Mouse (Mus musculus): ENCODE data around the gene Bmp7.

The Bmp7 gene

DNA sequence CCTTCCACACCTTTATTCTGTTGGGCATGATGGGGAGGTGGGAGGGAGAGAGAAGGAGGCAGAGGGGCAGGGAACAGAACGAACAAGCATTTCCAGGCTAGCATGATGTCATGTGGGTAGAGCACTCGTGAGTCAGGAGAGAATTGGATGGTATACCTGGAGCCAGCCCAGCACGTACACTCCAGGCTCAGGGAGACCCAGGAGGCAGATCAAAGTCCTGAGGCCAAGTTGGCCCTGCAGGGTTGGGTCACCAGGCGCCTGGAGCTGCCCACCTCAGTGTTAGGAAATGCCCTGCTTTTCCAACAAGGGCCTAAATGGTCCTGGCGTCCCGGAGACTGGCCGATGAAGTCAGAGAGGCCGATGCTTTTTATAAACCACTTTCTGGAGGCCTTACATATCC is 36.6 kb downstream of the Bmp7 start:
- no peak for TF ChIP-seq GATA4 (IDR thresholded peaks at IDR 0.05; ENCODE audit: insufficient replicate concordance, low read length)

DNA sequence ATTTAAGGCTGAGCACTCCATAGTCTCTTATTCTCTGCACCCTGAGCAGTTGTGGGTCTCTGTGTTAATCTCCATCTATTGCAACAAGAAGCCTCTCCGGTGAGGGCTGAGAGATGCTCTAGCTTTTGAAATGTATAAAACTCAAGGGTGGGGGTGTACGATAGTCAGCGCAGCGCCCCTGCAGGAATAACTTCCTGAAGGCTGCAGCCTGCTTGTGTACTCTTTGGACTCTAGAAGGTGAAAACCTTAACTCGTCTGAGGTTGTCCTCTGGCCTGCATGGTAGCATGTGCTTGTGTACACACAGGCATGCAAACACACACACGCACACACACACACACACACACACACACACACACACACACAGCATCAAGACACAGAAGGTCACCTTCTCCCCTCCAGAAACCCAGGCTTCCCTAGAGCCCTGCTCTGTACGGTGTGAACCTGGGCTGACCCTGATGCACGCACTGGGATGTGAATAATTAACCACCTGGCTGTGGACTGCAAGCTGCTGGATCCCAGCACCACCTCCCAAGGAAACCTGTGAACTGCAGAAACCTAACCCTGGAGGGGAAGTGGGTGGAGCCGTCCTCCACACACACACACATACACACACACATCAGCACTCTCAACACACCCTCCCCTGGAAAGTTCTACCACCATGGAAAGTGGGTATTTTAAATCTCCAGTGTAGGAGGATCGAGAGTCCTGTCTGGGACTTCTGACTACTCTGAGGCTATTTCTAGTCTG is 39.0 kb downstream of the Bmp7 start:
- TF ChIP-seq GATA4 (IDR thresholded peaks at IDR 0.05; ENCODE audit: insufficient replicate concordance, low read length): no peak

DNA sequence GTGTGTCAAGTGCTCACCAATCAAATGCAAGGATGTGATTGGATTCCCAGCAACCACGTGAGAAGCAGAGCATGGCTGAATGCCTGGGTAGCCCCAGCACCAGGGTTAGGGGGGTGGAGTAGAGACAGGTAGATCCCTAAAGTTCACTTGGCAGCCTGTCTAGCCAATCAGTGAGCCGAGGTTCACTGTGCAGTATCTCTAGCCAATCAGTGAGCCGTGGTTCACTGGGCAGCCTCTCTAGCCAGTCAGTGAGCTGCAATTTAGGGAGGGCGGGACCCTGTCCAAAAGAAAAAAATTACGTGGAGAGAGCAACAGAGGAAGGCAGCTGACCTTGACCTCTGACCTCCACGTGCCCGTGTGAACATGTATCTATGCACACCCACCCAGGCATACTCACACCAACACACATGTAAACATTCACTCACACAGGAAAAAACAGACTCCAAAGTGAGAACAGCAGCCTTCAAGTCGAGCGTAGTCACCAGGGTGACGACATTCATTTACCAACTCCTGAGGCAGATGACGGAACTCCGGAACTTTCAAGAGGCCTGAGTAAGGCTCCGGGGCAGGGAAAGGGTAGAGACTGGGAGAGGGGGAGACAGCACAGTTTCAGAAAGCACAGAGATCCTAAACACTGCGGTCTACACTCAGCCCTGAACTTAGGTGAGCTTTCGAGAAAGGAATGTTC is 50.2 kb downstream of the Bmp7 start:
- TF ChIP-seq GATA4 (IDR thresholded peaks at IDR 0.05; ENCODE audit: insufficient replicate concordance, low read length): no peak

DNA sequence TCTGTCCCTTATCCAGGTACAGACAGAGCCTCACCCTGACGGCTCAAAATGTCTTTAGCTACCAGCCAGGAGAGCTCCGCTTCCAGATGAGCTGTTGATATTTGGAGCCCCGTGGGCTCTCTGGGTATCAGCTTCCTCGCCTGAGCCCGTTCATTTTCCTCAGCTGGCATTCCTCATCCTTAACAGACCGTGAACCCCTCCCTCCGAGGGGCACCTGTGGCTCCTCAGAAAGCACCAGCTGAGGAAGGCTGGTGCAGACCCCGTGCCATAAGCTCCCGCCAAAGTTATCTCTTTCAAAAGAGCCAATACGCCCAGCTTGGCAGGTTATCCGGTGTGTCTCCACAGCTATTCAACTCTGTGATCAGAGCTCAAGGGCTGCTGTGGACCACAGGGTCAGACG is 50.9 kb downstream of the Bmp7 start:
- TF ChIP-seq GATA4 (IDR thresholded peaks at IDR 0.05; ENCODE audit: insufficient replicate concordance, low read length): no peak

DNA sequence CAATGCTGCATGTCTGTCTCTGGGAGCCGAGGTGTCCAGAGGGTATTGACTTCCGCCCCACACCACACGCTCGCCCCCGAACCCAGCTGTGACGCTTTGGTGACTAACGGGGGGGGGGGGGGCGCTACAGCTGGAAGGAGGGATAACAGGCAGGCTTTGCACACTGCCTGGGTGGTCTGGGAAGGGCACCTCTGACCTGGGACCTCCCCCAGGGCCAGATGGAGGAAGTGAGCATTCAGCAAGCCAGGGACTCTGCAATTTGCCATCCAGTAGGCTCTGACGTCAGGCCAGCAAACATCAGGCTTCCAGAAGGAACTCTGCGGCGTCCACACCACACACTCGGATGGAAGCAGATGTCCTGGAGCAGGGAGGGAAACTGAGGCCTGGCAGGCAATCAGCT is 52.0 kb downstream of the Bmp7 start:
- TF ChIP-seq GATA4 (IDR thresholded peaks at IDR 0.05; ENCODE audit: insufficient replicate concordance, low read length): no peak

DNA sequence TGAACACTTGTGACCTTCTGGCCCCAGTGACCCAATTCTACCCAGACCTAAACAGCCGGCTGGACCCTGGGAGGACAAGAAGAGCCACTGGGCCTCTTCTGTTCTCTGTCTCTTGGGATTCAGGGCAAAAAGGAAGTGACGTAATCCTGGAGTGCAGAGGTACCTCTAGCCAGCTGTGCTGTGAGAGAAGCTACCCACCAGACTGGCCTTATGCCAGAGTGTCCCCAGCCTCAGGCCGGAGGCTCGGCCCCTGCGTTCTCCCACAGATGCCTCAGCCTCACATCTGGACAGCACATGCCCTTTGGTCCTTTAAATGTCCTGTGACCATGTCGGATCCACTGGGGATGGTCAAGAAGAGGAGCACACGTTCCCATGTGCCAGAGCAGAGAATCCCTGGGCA is 54.3 kb downstream of the Bmp7 start:
- TF ChIP-seq GATA4 (IDR thresholded peaks at IDR 0.05; ENCODE audit: insufficient replicate concordance, low read length): no peak

DNA sequence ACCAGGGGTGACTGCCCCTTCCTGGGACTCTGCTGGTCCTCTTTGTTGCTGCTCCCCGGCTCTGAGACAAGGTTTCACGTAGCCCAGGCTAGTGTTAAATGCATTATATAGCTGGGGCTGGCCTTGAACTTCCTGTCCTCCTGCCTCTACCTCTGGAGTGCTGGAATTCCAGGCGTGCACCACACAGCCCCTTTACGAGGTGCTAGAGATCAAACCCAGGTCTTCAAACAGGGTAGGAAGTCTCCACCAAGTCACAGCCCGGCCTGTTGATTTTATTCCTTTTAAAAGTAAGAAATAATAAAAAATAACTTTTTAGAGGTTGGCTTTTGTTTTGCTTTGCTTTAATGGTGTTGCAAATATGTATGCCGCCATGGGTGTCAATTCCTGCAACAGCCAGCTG is 55.5 kb downstream of the Bmp7 start:
- no peak for TF ChIP-seq GATA4 (IDR thresholded peaks at IDR 0.05; ENCODE audit: insufficient replicate concordance, low read length)

DNA sequence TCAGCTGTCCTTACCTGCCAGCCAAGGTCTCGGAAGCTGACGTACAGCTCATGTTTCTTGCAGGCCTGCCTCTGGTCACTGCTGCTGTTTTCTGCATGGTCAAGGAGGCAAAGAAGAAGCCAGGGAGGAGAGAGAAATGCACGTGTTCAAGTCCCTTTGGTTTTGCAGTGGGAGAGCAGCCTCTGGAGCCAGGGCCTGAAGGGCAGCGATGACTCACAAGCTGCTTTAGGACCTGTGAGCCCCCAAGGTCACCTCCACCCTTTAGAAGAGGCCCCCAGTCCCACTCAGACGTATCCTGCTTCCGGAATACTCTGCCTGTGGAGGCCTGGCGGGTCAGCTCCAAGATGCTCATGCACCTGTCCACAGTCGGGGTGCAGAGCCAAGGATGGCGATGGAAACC is 64.9 kb downstream of the Bmp7 start:
- no peak for TF ChIP-seq GATA4 (IDR thresholded peaks at IDR 0.05; ENCODE audit: insufficient replicate concordance, low read length)

DNA sequence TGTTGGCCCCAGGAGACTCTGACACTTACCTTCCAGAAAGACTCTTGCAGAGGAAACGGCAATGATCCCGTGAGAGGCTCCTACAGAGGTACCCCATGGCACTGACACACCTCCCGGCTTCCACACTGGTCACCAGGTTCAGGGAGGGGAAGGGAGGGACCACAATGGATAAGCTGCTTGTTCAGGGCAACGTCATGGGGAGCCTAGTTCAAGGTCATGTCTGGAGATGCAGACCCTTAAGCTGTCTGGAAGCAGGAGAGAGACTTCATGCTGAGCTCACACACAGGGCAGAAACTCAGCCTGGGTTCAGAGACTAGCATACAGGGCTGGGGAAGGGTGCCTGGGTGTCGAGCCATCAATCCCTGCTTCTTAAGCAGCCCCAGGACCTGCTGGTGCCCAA is 73.8 kb downstream of the Bmp7 start:
- TF ChIP-seq GATA4 (IDR thresholded peaks at IDR 0.05; ENCODE audit: insufficient replicate concordance, low read length): no peak

DNA sequence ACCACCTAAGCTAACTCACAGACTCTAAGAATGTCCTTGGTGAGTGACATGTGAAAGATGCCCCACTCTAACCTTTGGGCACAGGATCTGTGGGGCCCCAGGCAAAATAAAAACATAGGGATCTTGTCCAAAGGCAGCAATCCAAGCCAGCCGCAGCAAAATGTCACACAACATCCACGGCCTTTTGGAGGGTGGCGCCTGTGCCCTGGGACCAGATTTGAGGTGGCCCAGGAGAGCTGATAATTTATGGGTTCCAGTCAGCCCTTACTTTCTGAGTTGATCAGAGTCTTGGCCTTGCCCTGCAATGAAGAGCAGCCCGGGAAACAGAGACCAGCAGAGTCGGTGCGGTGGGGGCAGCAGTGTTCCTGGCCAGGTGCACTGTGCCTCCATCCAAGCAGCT is 75.0 kb downstream of the Bmp7 start:
- TF ChIP-seq GATA4 (IDR thresholded peaks at IDR 0.05; ENCODE audit: insufficient replicate concordance, low read length): no peak

DNA sequence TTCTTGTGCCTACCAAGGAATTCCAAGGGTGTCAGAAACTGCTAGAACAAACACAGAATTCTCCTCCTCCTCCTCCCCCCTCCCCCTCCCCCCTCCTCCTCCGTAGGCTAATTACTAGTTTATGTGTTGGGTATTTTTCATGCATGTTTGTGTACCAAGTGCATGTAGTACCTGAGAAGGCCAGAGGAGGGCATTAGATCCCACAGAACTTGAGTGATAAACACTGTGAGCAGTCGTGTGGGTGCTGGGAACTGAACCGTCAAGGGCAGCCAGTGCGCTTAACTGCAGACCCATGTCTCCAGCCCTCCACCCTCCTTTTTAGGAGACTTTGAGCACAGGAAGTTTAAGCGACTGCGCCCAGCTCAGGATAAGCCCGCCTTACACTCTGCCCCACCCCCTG is 75.6 kb downstream of the Bmp7 start:
- TF ChIP-seq GATA4 (IDR thresholded peaks at IDR 0.05; ENCODE audit: insufficient replicate concordance, low read length): no peak

DNA sequence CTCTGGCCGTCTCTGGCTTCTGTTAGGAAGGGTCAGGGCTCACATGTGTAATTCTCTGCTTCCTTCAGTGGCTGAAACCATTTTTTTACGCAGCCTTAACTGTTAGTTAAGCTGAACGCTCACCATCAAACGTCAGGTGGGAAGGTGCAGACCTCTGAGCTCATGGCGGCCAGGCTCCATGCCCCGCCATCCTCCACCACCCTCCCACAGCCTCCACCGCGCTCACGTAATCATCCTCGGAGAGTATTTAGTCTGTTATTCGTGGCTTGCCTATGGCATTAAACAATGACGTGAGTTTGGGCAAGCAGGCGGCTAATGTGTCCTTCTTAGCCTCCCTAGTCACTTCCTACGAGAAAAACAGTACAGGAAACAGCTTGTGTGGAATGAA is 76.7 kb downstream of the Bmp7 start:
- no peak for TF ChIP-seq GATA4 (IDR thresholded peaks at IDR 0.05; ENCODE audit: insufficient replicate concordance, low read length)

DNA sequence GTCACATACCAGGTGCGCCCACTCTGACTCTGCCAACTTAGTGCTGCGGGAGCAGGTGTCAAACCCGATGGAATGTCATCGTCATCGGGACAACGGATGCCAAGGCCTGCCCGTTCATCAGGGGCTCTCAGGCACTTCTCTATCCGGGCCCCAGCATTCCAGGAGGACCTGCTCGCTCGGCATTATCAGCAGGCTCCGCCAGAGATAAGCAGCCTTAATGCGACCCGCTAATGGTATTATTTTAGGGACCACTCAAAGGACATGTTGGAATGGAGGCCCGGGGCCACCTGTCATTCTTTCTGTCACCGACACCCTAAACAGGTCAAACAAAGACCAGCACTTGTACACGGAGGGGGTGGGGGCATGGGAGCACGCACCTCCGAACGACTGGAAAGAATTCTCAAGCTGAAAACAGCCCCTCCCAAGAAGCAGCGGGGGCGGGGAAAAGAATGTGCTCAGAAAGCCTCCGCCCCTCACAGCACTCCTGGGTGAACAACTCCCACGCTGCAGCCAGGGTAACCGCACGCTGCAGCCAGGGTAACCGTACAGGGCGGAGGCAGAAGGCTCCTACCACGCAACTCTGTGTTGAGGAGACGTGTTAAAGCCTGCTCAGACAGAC is 77.2 kb downstream of the Bmp7 start:
- no peak for TF ChIP-seq GATA4 (IDR thresholded peaks at IDR 0.05; ENCODE audit: insufficient replicate concordance, low read length)

DNA sequence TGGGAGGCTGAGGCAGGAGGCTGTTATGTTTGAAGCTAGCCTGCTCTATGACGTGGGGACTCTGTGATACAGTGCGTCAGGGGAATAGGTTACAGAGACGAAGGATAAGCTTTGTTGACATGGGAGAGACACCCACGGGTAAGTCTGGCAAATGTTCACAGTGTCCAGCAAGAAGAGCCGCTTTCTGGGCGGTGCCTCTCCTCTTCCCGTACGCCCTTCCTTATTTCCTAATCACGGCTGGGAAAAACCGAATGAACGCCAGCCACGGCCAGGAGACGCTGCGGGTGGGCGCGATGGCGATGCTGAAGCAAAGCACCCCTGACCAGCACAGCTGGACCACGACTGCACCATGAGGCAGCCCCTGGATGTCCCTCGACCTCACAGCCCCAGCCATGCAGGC is 77.7 kb downstream of the Bmp7 start:
- no peak for TF ChIP-seq GATA4 (IDR thresholded peaks at IDR 0.05; ENCODE audit: insufficient replicate concordance, low read length)

DNA sequence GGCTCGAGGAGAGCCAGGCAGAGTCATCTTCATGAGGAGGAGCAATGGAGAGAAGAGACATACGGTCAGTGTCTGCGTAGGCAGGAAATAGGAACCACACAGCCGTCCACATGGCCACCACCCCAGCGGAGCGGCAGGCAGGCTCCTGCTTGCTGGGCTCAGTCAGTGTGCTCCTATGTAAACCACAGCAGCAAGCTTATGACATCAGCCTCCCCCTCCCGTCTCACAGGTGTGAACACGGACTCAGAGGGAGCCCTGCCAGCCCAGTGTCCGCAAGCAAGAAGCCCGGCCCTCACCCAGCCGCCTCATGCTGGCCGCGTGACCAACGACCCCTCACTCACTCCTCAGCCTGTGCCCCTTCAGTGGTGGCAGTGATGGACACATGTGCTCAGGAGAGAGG is 78.5 kb downstream of the Bmp7 start:
- TF ChIP-seq GATA4 (IDR thresholded peaks at IDR 0.05; ENCODE audit: insufficient replicate concordance, low read length): no peak

DNA sequence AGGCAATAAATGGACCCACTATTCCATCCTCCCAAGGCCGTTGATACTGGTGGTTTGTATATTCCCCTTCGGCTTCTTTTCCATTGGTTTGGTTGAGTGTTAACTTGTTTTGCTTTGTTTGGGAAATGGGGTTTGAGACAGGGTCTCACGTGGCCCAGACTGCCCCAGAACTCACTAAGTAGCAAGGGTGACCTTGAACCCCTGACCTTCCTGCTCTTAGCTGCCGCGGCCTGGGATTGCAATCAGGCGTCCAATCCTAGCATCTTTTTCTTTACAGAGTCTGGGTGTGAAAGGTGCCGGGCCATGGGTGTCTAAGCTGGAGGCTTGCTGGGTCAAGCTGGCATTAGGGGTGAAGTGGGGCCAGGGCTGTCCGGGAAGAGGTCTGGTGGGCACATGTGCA is 79.5 kb downstream of the Bmp7 start:
- no peak for TF ChIP-seq GATA4 (IDR thresholded peaks at IDR 0.05; ENCODE audit: insufficient replicate concordance, low read length)
